Mouse (Mus musculus) right cerebral cortex, postnatal 14 days (tissue): ENCODE measurements around the gene Triap1.
"Not testable (repeated sequence)": the region's sequence is repeated elsewhere in the genome, so short reads cannot be mapped to it uniquely, and the experiment has no call there.

Source experiments
- DNase-seq: peaks from one replicate; pipeline ENCODE4 v3.0.0; 2022

Gene Triap1

GRCm38 (mm10) chr5:115340007-115340406 lies 1.0 kb upstream of the Triap1 start:
- no peak for DNase-seq

- no peak for DNase-seq
Observed at GRCm38 (mm10) chr5:115341314-115342165, 515 bp downstream of the Triap1 start.

- peak; percentile 83 for DNase-seq
Observed at GRCm38 (mm10) chr5:115347564-115347963, 6.5 kb downstream of the Triap1 start.

- DNase-seq, result peak; percentile 99
Observed at GRCm38 (mm10) chr5:115348546-115349224, 7.7 kb downstream of the Triap1 start, which contains the start of gene Cox6a1. Cox6a1 (minus strand) TSS chr5:115348981.

GRCm38 (mm10) chr5:115349225-115349555 lies 8.2 kb downstream of the Triap1 start:
- DNase-seq, result no peak

- DNase-seq, result no peak
Observed at GRCm38 (mm10) chr5:115351348-115351747, 10.3 kb downstream of the Triap1 start.

- DNase-seq, result no peak
Observed at GRCm38 (mm10) chr5:115355070-115355469, 14.0 kb downstream of the Triap1 start.

- peak; percentile 85 for DNase-seq
Observed at GRCm38 (mm10) chr5:115358872-115359271, 17.8 kb downstream of the Triap1 start.

- no peak for DNase-seq
Observed at GRCm38 (mm10) chr5:115359438-115359837, 18.4 kb downstream of the Triap1 start.

GRCm38 (mm10) chr5:115359851-115360372 lies 18.9 kb downstream of the Triap1 start:
- DNase-seq, result no peak

GRCm38 (mm10) chr5:115362216-115362615 lies 21.2 kb downstream of the Triap1 start:
- DNase-seq, result no peak

- peak; percentile 44 for DNase-seq
Observed at GRCm38 (mm10) chr5:115362819-115363714, 22.0 kb downstream of the Triap1 start.

GRCm38 (mm10) chr5:115364782-115365181 lies 23.8 kb downstream of the Triap1 start:
- no peak for DNase-seq

- no peak for DNase-seq
Observed at GRCm38 (mm10) chr5:115371736-115372135, 30.7 kb downstream of the Triap1 start.

GRCm38 (mm10) chr5:115373441-115374203 lies 32.6 kb downstream of the Triap1 start:
- DNase-seq, result peak; percentile 19

GRCm38 (mm10) chr5:115374204-115374820 lies 33.3 kb downstream of the Triap1 start:
- no peak for DNase-seq

GRCm38 (mm10) chr5:115375436-115375835 lies 34.4 kb downstream of the Triap1 start:
- DNase-seq, result no peak

GRCm38 (mm10) chr5:115378882-115379281 lies 37.9 kb downstream of the Triap1 start:
- not testable (repeated sequence) for DNase-seq

GRCm38 (mm10) chr5:115391935-115392334 lies 50.9 kb downstream of the Triap1 start:
- no peak for DNase-seq

- DNase-seq, result no peak
Observed at GRCm38 (mm10) chr5:115392969-115393368, 51.9 kb downstream of the Triap1 start.
